Mouse (Mus musculus): ENCODE measurements around the gene Nptxr. TPM values are rescaled to one million over a fixed set of nuclear protein-coding genes. Genes with fewer than 3 reads are reported as not detected.

Gene Nptxr
- polyA plus RNA-seq, 1 experiment from 2014 or later: 2.1 TPM

GRCm38 (mm10) chr15:79833251-79834050 is 28.9 kb upstream of the Nptxr start:
- under 1% methylated on average over 40 of the region's 41 CpGs for WGBS
- no peak for ATAC-seq (ENCODE audit: low FRiP score)

GRCm38 (mm10) chr15:79832064-79832900 is 27.7 kb upstream of the Nptxr start:
- H3K27me3 ChIP-seq (ENCODE audit: control insufficient read depth, insufficient read depth, low read length): no peaks in the 10 kb centered on the region
- DNase-seq (ENCODE audit: low spot score, missing footprints) (peak; percentile 97), ATAC-seq (ENCODE audit: low FRiP score) (peak; percentile 76)
- H3K4me1 ChIP-seq (ENCODE audit: control insufficient read depth, insufficient read depth, low read length): peaks cover 42% of the 10 kb centered on the region
- peak overlapping the region; percentile 95 for H3K9ac ChIP-seq (ENCODE audit: low read length)
- WGBS: 19% methylated on average over 18 of the region's 18 CpGs
- H3K4me2 ChIP-seq: peak overlapping the region; percentile 98
- no peaks in the 10 kb centered on the region for H3K9me3 ChIP-seq (ENCODE audit: control insufficient read depth, low read length)
- peak overlapping the region; percentile 88 for H3K4me3 ChIP-seq (ENCODE audit: low read depth, low read length)
- H3K27ac ChIP-seq (ENCODE audit: low read depth, low read length): peak overlapping the region; percentile 82
- H3K36me3 ChIP-seq (ENCODE audit: control insufficient read depth, insufficient read depth, low read length): peaks cover 6% of the 10 kb centered on the region

More at GRCm38 (mm10) chr15:79833251-79834050, 28.9 kb upstream of the Nptxr start:
- Histone ChIP-seq H3K9me3 (ENCODE audit: control insufficient read depth, low read length) (no peaks in the 10 kb centered on the region), H3K4me3 (ENCODE audit: low read depth, low read length) (peak overlapping the region; percentile 88), H3K27me3 (ENCODE audit: control insufficient read depth, insufficient read depth, low read length) (no peaks in the 10 kb centered on the region), H3K4me2 (peak overlapping the region; percentile 98), H3K9ac (ENCODE audit: low read length) (peak overlapping the region; percentile 95), H3K4me1 (ENCODE audit: control insufficient read depth, insufficient read depth, low read length) (peaks cover 42% of the 10 kb centered on the region), H3K36me3 (ENCODE audit: control insufficient read depth, insufficient read depth, low read length) (peaks cover 4% of the 10 kb centered on the region; the same call in 1 of the 2 replicates), H3K27ac (ENCODE audit: low read depth, low read length) (peak overlapping the region; percentile 82)
- DNase-seq (ENCODE audit: low spot score, missing footprints): peak; percentile 94

GRCm38 (mm10) chr15:79830388-79830787 is 25.8 kb upstream of the Nptxr start:
- ATAC-seq (ENCODE audit: low FRiP score): no peak
- H3K4me2 ChIP-seq: no peak overlapping the region
- peaks cover 6% of the 10 kb centered on the region for H3K36me3 ChIP-seq (ENCODE audit: control insufficient read depth, insufficient read depth, low read length)
- H3K27me3 ChIP-seq (ENCODE audit: control insufficient read depth, insufficient read depth, low read length): no peaks in the 10 kb centered on the region
- no peak overlapping the region for H3K9ac ChIP-seq (ENCODE audit: low read length)
- 15% methylated on average over 4 of the region's 4 CpGs for WGBS
- no peaks in the 10 kb centered on the region for H3K9me3 ChIP-seq (ENCODE audit: control insufficient read depth, low read length)
- H3K4me3 ChIP-seq (ENCODE audit: low read depth, low read length): no peak overlapping the region
- H3K4me1 ChIP-seq (ENCODE audit: control insufficient read depth, insufficient read depth, low read length): peaks cover 38% of the 10 kb centered on the region
- DNase-seq (ENCODE audit: low spot score, missing footprints): peak; percentile 98
- H3K27ac ChIP-seq (ENCODE audit: low read depth, low read length): no peak overlapping the region

GRCm38 (mm10) chr15:79829431-79829830 is 24.9 kb upstream of the Nptxr start:
- peaks cover 6% of the 10 kb centered on the region for H3K36me3 ChIP-seq (ENCODE audit: control insufficient read depth, insufficient read depth, low read length)
- no peak overlapping the region for H3K27ac ChIP-seq (ENCODE audit: low read depth, low read length)
- H3K4me2 ChIP-seq: no peak overlapping the region
- H3K4me1 ChIP-seq (ENCODE audit: control insufficient read depth, insufficient read depth, low read length): peaks cover 29% of the 10 kb centered on the region
- no peak overlapping the region for H3K9ac ChIP-seq (ENCODE audit: low read length)
- DNase-seq (ENCODE audit: low spot score, missing footprints) (no peak), ATAC-seq (ENCODE audit: low FRiP score) (no peak)
- H3K9me3 ChIP-seq (ENCODE audit: control insufficient read depth, low read length): no peaks in the 10 kb centered on the region
- no peaks in the 10 kb centered on the region for H3K27me3 ChIP-seq (ENCODE audit: control insufficient read depth, insufficient read depth, low read length)
- H3K4me3 ChIP-seq (ENCODE audit: low read depth, low read length): no peak overlapping the region
- WGBS: 77% methylated on average over 5 of the region's 5 CpGs

GRCm38 (mm10) chr15:79828366-79829035 is 23.9 kb upstream of the Nptxr start:
- H3K27me3 ChIP-seq (ENCODE audit: control insufficient read depth, insufficient read depth, low read length): no peaks in the 10 kb centered on the region
- H3K4me3 ChIP-seq (ENCODE audit: low read depth, low read length): no peak overlapping the region
- peaks cover 6% of the 10 kb centered on the region for H3K36me3 ChIP-seq (ENCODE audit: control insufficient read depth, insufficient read depth, low read length)
- no peaks in the 10 kb centered on the region for H3K9me3 ChIP-seq (ENCODE audit: control insufficient read depth, low read length)
- ATAC-seq (ENCODE audit: low FRiP score) (no peak), DNase-seq (ENCODE audit: low spot score, missing footprints) (peak; percentile 91)
- no peak overlapping the region for H3K4me2 ChIP-seq
- H3K4me1 ChIP-seq (ENCODE audit: control insufficient read depth, insufficient read depth, low read length): peaks cover 28% of the 10 kb centered on the region
- 61% methylated on average over 46 of the region's 46 CpGs for WGBS
- no peak overlapping the region for H3K27ac ChIP-seq (ENCODE audit: low read depth, low read length)
- no peak overlapping the region for H3K9ac ChIP-seq (ENCODE audit: low read length)

DNA sequence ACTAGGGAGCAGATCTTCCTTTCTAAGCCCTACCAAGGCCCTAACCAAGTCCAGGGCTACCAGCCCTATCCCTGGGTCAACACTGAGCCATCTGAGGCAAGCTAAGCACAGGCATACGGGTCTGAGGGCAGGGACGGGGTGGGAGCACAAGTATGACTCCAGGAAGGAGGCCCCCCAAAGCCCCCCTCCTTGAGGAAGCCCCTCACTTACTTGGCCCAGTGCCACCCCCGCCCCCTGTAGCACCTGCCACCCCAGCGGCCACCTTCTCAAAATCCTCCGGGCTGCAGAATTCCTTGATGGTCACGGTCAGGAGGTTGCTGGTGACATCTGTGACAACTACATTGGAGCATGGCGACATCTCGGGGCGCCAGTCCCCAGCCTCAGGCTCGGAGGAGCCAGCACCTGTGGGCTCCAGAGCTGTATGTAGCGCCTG is 23.2 kb upstream of the Nptxr start:
- ATAC-seq (ENCODE audit: low FRiP score): no peak
- no peak overlapping the region for H3K9ac ChIP-seq (ENCODE audit: low read length)
- no peak overlapping the region for H3K4me2 ChIP-seq

GRCm38 (mm10) chr15:79827061-79827777 is 22.7 kb upstream of the Nptxr start:
- peaks cover 10% of the 10 kb centered on the region for H3K36me3 ChIP-seq (ENCODE audit: control insufficient read depth, insufficient read depth, low read length)
- H3K9me3 ChIP-seq (ENCODE audit: control insufficient read depth, low read length): no peaks in the 10 kb centered on the region
- ATAC-seq (ENCODE audit: low FRiP score) (no peak), DNase-seq (ENCODE audit: low spot score, missing footprints) (no peak)
- H3K4me3 ChIP-seq (ENCODE audit: low read depth, low read length): no peak overlapping the region
- H3K27me3 ChIP-seq (ENCODE audit: control insufficient read depth, insufficient read depth, low read length): no peaks in the 10 kb centered on the region
- no peak overlapping the region for H3K9ac ChIP-seq (ENCODE audit: low read length)
- WGBS: 89% methylated on average over 14 of the region's 14 CpGs
- no peak overlapping the region for H3K4me2 ChIP-seq
- H3K4me1 ChIP-seq (ENCODE audit: control insufficient read depth, insufficient read depth, low read length): peaks cover 19% of the 10 kb centered on the region
- H3K27ac ChIP-seq (ENCODE audit: low read depth, low read length): no peak overlapping the region

More for the DNA sequence above, 23.2 kb upstream of the Nptxr start:
- Histone ChIP-seq H3K4me1 (ENCODE audit: control insufficient read depth, insufficient read depth, low read length) (peaks cover 25% of the 10 kb centered on the region), H3K27me3 (ENCODE audit: control insufficient read depth, insufficient read depth, low read length) (no peaks in the 10 kb centered on the region), H3K36me3 (ENCODE audit: control insufficient read depth, insufficient read depth, low read length) (peaks cover 10% of the 10 kb centered on the region), H3K9me3 (ENCODE audit: control insufficient read depth, low read length) (no peaks in the 10 kb centered on the region), H3K4me3 (ENCODE audit: low read depth, low read length) (no peak overlapping the region), H3K27ac (ENCODE audit: low read depth, low read length) (no peak overlapping the region)
- no peak for DNase-seq (ENCODE audit: low spot score, missing footprints)
- WGBS: 91% methylated on average over 11 of the region's 11 CpGs

DNA sequence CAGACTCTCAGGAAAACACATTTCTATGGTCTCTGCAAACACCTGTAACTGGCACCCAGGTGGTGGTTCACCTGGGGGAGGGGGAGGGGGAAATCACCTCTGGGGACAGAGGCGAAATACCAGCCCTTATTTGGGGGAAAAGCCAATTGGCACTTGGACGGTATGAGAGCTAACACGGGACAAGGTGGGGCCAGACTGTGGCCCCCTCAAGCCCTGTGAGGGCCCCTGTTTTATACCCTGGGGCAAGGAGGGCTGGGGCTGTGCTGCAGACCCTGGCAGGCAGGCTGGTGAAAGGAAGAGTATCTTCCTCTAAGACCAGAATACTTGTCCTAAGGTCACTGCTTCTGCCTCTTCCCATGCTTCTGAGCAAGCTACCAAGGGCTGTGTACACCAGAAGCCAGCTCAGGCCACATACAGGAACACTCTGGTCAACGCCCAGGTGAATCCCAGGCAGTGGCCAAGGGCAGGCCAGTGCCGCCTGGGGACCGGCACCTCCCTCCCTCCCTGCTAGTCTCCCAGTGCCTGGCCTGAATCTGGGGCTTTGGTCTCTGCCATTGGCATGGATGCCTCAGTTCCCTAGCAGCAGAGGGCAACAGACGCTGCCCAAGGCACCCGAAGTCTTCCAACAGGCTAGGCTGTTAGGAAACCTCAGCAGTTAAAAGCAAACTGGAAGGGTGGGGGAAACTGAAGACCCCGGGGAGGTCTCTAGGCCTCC is 21.8 kb upstream of the Nptxr start:
- no peak overlapping the region for H3K27ac ChIP-seq (ENCODE audit: low read depth, low read length)
- WGBS: 87% methylated on average over 9 of the region's 9 CpGs
- H3K4me2 ChIP-seq: no peak overlapping the region
- H3K36me3 ChIP-seq (ENCODE audit: control insufficient read depth, insufficient read depth, low read length): peaks cover 8% of the 10 kb centered on the region
- H3K4me3 ChIP-seq (ENCODE audit: low read depth, low read length): no peak overlapping the region
- H3K4me1 ChIP-seq (ENCODE audit: control insufficient read depth, insufficient read depth, low read length): peaks cover 12% of the 10 kb centered on the region
- DNase-seq (ENCODE audit: low spot score, missing footprints): no peak
- no peak overlapping the region for H3K9ac ChIP-seq (ENCODE audit: low read length)
- ATAC-seq (ENCODE audit: low FRiP score): no peak
- no peaks in the 10 kb centered on the region for H3K27me3 ChIP-seq (ENCODE audit: control insufficient read depth, insufficient read depth, low read length)
- no peaks in the 10 kb centered on the region for H3K9me3 ChIP-seq (ENCODE audit: control insufficient read depth, low read length)

Measured in midbrain, embryonic 11.5 days (tissue).